Mouse (Mus musculus): ENCODE results near the gene Rbks. TPM values are rescaled to one million over a fixed set of nuclear protein-coding genes. Genes with fewer than 3 reads are reported as not detected.

Rbks gene
- 14.8 TPM for polyA plus RNA-seq (2014; fragmentation: Illumina TruSeq; extraction: RNeasy Lipid Tissue Mini Kit (QIAGEN cat#74804); ENCODE audit: low read depth, low replicate concordance)

DNA sequence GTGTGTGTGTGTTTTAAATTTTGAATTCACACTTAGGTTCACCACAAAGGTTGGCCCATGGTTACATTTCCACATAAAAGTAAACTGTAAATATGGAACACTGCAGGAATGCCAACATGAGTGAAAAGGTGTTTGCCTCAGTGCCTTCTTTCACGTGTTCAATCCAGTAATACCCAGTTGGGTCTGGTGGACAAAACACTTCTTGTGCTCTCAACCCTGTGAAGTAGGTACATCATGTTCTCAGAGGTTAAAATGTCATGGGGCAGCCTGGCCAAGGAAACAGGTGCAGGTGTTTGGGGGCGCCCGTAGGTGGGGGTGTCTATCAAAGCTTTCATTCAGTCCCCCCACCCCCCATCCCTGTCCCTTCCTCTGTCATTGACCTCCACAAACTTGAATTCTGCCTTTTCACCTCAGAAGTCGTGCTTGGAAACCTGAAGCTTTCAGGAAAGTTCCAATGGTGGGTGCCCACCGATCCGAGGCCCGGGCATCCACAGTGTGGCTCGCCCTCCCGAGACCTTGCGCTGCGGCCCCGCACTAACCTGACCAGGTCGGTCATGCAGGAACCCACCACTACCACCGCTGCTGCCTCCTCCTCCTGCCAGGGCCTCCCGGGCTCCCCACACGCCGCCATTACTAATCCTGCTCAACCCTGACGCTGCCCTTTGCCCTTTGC is at the start of gene Rbks:
Gene Rbks (minus strand): TSS at position 657 of the 673 bp plus-strand sequence.

DNA sequence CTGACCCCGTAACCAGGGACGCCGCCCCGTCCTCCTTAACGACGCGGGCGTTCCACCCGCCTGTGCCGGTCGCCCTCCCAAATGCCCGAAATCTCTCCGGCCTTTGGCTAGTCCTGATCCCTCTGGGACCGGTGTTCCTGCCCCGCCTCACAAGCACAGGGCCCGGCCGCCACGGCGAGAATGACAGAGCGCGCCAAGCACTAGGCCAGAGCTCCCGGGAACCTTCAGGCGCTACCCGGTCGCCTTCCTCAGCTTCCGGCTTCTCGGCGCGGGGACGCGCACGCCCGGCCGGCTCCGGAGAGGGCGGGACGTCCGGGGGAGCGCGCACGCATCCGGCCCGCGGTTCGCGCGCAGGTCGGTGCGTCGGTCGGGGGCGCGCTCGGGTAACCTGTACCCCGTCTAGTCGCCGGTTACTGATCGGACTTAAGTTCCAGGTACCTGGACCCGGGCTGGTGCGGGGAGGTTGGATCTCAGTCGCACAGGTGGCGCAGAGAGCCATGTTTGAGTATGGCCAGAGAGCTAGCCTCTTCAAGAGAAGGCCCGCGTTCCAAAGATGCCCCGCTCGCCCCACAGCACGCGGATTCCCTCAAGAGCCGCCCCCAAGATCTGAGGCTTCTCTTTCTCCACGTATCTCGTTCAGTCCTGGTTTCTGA is 343 bp upstream of the Rbks start, which contains the start of gene Babam2:
Gene Babam2 (plus strand): TSS at position 41 of the 653 bp plus-strand sequence.

DNA sequence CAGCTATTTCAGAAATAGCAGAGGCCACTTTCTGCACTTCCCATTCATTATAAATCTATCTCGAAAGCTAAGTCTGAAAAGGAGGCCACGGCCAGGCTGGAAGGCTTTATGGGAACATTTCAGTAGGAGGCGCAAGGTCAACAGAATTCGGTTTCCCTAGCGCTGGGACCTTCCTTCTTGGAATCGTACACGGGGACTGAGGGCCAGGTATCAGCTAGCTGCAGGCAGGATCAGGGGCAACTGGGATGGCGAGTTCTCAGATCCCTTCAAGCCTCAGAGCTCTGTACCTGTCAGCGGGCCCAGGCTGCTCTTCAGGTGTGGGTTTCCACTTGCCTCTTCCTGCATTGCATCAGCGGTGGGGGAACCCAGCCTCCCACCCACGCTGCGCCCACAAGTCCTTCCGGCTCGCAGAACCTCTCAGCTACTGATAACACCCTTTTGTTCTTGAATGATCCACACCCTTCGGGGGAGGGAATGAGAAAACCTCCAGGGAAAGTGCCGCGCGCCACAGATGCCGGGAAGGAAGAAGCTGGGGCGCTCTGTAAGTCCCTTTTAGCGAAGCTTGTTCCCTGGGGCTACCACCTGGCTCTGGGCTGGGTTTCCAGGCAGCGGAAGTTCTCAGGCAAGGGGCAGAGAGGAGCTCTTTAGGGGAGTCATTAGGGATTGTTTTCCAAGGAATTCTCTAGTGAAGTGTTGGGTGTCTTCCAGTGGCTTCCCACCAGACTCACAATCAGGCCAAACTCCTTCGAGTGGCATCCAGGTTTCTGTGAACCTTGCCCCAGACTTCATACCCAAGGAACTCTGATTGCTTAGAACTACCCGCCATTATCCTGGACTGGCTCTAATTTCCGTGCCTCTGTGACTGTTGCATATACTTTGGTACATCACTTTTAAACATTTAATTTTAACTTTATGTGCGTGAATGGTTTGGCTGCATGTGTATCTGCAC is 100.7 kb downstream of the Rbks start, which contains the start of gene Mrpl33:
Gene Mrpl33 (plus strand): TSS at position 455 of the 949 bp plus-strand sequence.

Other genes starting within 250 kb of the Rbks start
- gene Zfp512, start 245.2 kb downstream of the Rbks start, polyA plus RNA-seq (2014; fragmentation: Illumina TruSeq; extraction: RNeasy Lipid Tissue Mini Kit (QIAGEN cat#74804); ENCODE audit: low read depth, low replicate concordance): 22.9 TPM
- not detected for gene 4930548H24Rik, start 211.9 kb downstream of the Rbks start, polyA plus RNA-seq (2014; fragmentation: Illumina TruSeq; extraction: RNeasy Lipid Tissue Mini Kit (QIAGEN cat#74804); ENCODE audit: low read depth, low replicate concordance)
- 17.8 TPM for gene Gpn1, start 202.9 kb downstream of the Rbks start, polyA plus RNA-seq (2014; fragmentation: Illumina TruSeq; extraction: RNeasy Lipid Tissue Mini Kit (QIAGEN cat#74804); ENCODE audit: low read depth, low replicate concordance)
- gene Slc4a1ap, start 170.6 kb downstream of the Rbks start, polyA plus RNA-seq (2014; fragmentation: Illumina TruSeq; extraction: RNeasy Lipid Tissue Mini Kit (QIAGEN cat#74804); ENCODE audit: low read depth, low replicate concordance): 17.8 TPM
- 14.0 TPM for gene Supt7l, start 169.8 kb downstream of the Rbks start, polyA plus RNA-seq (2014; fragmentation: Illumina TruSeq; extraction: RNeasy Lipid Tissue Mini Kit (QIAGEN cat#74804); ENCODE audit: low read depth, low replicate concordance)
- 137 TPM for gene Mrpl33, start 100.7 kb downstream of the Rbks start, polyA plus RNA-seq (2014; fragmentation: Illumina TruSeq; extraction: RNeasy Lipid Tissue Mini Kit (QIAGEN cat#74804); ENCODE audit: low read depth, low replicate concordance)
- gene Babam2, start 57 bp upstream of the Rbks start, polyA plus RNA-seq (2014; fragmentation: Illumina TruSeq; extraction: RNeasy Lipid Tissue Mini Kit (QIAGEN cat#74804); ENCODE audit: low read depth, low replicate concordance): 46.8 TPM

Measured in adipose tissue, adult 10 weeks (tissue).